Mouse (Mus musculus) T-cell, adult 2 months (primary cell): ENCODE data around the gene Ddx1.
A peak's percentile ranks its signal among the peaks of the same experiment; 100 is the strongest.

Experiments used
- DNase-seq: peaks from one replicate; pipeline ENCODE4 v3.0.0; 2022; ENCODE audit warnings: low spot score

Gene Ddx1

GRCm38 (mm10) chr12:13248691-13249572 is at the start of gene Ddx1:
Gene Ddx1, minus strand, starts transcription at chr12:13249213.
- peak; percentile 82 for DNase-seq

DNA sequence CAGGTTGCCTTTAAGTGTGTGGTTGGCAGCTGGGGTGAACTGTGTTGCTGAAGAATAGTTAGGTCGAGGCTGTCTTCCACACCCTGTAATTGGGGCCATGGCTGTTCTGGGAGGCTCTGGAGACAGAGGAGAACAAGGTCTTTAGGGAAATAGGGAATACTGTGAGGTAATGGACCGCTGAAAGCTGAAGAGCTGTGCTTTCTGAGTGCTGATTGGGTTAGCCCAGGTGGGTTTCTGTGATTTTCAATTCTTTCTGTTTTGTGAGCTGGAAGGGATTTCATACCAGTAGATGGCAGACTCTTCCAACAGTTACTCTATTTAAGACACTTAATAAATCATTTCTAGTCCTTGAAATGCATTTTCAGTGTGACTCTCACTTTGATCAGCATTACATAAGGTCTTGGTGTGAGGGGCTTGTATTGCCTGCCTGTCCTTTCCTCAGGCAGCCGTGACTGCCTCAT is 44.4 kb upstream of the Ddx1 start:
- no peak for DNase-seq

- DNase-seq: no peak
Measured at GRCm38 (mm10) chr12:13291453-13291852, 42.4 kb upstream of the Ddx1 start.

DNA sequence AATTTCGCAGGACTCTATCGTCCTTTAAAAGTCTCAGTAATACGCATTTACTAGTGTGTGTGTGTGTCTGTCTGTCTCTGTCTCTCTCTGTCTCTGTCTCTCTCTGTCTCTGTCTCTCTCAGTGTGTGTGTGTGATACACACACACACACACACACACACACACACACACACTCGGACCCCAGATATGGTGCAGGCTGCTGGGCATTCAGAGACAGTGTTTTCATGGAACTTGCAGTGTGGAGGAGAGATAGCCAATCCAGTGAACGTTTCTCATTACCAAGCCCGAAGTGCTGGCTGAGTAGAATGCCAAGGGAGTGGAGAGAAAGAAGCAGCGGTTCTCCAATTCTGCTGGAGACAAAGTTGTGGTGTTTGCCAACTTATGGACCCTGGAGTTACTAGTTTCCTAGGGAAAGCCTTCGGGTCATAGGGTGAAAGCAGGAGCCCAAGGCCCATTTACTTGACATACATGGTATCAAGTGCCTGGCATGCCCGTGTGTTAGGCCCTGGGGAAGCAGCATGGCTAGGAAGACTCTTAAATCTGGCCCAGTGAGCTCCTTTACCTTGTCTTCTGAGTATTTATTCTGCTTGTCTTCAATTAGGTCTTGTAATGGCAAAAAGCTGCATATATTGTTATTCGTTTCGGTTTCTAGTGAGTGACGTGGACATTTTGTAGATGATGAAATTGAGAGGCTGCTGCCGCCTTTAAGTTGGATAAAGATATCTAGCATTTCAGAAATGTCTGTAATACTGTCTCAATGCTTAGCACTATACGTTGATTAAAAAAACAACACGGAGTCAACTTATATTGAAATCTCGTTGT is 20.8 kb upstream of the Ddx1 start:
- no peak for DNase-seq

- DNase-seq: peak; percentile 66
Measured at GRCm38 (mm10) chr12:13268826-13269449, 19.9 kb upstream of the Ddx1 start, which contains the start of gene Nbas. Gene Nbas, plus strand, starts transcription at chr12:13269133.

DNA sequence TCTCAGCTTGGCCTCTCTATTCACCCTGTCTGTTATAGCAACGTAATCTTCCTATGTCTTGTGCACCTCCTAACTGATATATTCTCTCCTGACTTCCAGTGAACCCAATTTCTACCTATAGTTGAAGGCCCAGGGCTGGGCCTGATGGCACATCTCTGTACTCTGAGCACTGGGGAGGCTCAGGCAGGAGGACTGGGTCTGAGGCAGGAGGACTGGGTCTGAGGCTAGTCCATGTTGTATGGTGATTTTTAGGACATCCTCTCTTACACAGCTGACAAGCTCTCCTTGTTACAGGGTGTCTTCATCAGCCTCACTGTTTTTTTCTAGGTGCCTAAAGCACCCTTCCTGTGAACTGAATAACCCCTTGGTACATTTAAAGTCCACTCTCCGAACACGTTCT is 19.4 kb upstream of the Ddx1 start:
- no peak for DNase-seq

DNA sequence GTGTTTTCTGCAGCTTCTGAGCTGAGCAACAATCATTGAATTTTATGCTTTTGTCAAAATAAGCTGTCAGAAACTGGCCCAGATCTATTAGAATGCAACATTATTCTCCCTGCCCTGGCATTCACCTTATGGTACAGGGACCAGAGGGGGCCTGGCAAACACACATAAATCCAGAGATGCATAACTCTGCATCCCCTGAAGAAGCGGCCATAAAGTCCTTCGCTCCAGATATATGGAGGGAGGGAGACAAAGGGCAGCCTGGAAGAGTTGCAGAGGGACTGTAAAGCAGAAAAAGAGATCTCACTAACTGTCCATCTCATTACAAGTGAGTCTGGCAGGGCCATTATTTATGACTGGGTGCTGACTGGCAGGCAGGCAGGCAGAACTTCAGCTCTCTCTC is 6.7 kb upstream of the Ddx1 start:
- no peak for DNase-seq

- no peak for DNase-seq
Measured at GRCm38 (mm10) chr12:13255068-13255467, 6.1 kb upstream of the Ddx1 start.

GRCm38 (mm10) chr12:13249573-13249919 is 533 bp upstream of the Ddx1 start:
- DNase-seq: no peak

DNA sequence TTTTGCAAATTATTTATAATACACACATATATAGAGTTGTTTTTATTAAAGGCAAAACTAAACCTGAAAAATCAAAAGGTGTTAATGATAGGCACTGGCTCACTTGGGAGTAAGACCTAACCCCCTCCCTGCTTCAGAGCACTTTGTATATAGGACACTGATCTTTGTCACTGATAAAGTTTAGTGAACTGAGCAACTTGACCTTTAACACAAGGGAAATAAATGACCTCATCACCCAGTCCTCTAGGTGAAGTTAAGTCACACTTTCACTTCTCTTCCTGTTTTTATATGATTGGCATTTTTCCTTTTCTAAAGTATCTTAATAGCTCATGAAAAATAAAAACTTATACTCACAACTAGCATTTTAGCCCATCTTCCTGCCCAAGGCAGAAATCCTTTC is 6.6 kb downstream of the Ddx1 start:
- DNase-seq: no peak

DNA sequence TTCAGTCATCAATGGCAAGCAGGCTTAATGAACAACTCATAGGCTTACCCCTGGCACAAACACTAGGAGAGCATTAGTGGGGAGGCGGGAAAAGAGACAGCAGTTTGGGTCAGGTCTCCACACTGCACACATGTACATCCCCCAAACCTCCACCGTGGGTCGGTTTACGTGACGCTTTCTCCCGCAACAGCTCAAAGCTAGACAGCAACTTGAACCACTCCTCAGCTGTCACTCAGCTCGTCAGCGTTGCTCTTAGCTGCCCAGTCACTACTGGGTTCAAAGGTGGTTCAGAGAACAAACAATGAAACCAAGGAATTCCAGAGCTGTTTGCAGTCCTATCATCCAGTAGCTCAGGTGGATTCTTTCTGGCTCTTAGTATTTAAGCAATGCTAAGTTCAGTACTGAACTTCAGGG is 30.9 kb downstream of the Ddx1 start:
- DNase-seq: no peak

DNA sequence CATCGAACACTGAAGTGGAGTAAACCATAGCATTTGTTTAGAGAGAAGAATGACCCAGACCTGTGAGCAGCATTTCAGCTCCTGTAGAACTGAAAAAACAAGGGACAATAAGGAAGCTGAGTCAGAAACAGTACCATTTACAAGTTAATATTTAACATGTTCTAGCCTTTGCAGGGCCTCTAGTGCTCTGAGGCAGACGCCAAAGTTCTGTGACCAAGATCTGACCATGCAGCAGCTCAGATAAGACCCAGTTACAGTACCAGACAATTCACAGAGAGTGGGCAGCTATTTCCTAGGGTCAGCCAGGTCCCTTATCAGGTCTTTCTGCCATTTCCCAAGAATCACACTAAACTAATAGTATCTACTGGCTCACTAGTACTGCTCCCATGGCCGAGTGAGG is 31.4 kb downstream of the Ddx1 start:
- DNase-seq: no peak

GRCm38 (mm10) chr12:13216501-13217103 is 32.4 kb downstream of the Ddx1 start:
- no peak for DNase-seq

GRCm38 (mm10) chr12:13214345-13215278 is 34.4 kb downstream of the Ddx1 start:
- peak; percentile 49 for DNase-seq

DNA sequence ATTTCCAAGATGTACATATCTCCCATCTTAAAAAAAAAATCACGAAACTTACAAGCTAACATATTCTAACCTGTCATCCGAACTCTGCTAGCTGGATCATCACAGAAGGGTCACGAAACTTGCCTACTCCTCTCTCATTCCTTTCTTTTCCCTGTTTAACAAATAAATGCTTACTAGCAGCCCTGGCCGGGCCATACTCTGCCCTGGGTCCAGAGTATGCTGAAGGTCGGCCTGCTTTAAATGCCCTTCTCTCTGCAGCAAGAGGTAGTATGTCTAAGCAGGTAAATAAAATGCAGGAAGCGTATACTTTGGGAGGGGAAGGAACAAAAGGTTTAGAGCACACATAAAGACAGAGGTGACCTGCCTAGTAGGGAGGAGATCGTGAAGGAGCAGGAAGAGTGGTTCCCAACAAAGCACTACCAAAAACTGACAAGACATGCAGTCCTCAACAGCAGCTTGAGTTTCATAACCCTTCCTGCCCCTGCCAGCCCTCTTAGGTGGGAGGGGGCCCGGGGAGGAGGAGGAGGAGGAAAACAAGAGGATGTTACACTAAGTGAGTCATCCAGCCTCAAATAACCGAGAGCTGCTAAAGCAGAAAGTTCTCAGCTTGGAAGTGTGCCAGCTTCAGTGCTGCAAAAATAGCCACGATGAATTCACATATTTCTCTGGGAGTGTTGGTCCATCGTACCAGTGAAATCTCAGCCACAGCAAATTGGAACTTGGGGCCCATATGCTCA is 37.1 kb downstream of the Ddx1 start:
- DNase-seq: no peak

- DNase-seq: no peak
Measured at GRCm38 (mm10) chr12:13209692-13210377, 39.2 kb downstream of the Ddx1 start.

DNA sequence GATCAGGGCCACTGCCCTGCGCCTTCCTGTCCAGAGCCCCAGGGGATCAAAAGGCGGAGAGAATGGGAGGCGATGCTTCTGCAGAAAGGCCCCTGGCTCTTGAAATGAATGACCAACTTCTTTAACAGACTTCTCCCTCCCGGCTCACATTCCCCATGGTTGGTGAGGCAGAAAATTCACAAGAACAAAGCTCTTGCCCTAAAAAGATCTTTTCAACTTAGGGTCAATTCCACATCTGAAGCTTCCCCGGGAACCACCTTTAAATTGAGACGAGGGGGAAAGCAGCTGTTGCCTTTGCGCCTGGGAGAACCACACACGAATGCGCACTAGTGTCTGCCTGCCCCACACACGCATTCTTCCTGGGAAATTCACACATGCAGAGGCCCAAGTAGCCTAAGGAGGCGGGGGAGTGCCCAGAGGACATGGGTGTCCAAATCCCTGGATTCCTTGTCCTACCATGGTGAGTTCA is 40.0 kb downstream of the Ddx1 start:
- DNase-seq: no peak

DNA sequence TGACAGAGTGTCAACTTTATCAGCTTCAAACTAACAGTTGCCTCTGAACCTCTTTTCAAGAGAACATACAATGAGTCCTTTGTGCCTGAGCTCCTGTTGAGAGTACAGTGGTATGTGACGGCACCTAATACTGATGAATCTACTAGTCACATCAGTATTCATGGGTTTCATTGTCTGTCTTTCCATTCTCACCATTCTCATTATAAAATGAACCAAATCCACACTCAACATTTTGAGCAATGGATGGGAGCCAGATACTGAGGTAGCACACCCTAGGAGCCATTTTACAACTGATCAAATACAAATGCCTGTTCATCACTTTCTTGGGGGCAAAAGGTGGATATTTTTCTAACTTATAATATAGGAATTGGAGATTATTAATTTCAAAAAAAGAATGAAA is 40.5 kb downstream of the Ddx1 start:
- DNase-seq: no peak

DNA sequence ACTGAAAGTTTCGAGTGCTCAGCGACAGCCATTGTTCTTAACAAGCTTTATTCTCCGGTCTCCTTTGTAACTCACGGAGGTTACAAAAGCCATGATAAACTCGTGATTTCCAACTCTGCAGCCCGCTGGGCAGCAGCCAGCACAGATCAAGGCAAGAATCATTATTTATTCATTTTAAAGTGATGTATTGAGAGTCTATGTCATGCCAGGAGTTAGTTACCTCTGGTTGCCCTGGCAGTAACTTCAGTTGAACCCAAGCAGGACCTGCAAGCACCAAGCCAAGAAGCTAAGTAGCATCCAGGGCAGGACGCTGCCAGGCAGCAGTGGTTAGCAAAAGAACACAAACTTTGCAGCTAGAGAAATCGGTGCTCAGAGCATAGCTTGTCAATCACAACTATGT is 41.9 kb downstream of the Ddx1 start:
- DNase-seq: no peak

DNA sequence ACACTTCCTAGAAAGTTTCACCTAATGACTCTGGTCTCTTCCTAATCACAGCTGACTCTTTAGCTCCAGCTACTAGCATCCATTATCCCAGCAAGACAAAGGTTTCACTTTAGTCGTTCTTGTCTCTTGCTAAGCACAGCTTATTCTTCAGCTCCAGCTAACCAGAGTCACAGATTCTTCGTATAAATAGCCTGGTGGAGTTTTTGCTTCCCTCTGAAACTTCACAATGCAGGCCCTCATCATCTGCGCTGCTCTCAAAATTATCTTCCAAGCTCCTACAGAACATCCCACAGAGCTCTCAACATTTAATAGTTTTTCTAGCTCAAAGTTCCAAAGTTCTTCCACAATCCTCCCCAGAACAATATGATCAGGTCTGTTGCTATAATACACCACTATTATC is 43.3 kb downstream of the Ddx1 start:
- no peak for DNase-seq
